Mouse (Mus musculus): ENCODE results near the gene Rrp9. TPM values are rescaled to one million over a fixed set of nuclear protein-coding genes. Genes with fewer than 3 reads are reported as not detected.

Rrp9 gene
- polyA plus RNA-seq (2017; shearing (Covaris generic)) = 10 to 100 TPM; 23.1 to 33.9 TPM

DNA sequence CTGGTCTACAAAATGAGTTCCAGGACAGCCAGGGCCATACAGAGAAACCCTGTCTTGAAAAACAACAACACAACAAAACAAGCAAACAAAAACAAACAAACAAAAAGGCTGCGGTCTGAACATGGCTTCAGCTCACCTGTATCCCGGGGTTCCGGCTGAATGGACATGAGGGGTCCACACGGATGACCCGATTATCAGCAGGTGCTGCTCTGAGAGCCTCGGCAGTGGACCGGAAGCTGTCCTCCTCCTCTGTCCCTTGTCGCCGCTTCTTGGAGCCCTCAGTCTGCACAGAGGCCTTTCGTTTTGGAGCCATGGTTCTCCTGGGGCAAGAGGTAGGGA, at the start of gene Rrp9:
TSS of gene Rrp9 (plus strand) at position 301 of the 339 bp plus-strand sequence.
- no peak for ATAC-seq

DNA sequence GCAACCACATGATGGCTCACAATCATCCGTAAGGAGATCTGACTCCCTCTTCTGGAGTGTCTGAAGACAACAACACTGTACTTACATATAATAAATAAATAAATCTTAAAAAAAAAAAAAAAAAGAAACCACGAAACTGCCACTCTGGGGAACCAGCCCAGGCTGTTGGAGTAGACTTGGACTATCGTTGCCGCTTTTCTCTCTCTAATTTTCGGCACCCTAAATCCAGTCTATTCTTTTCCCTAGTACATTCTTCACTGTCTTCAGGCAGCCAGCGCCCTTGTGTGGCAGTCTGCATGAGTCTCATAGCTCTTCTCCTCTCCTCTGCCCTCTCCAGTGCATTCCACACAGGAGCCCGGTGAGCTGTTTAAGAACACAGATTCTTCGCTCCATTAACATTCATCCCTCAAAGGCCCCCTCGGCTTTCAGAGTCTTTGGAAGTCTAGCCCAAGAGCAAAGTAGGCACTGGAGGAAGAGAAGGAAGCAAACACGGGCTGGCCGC, 47.0 kb upstream of the Rrp9 start:
- peak; percentile 10 for ATAC-seq

DNA sequence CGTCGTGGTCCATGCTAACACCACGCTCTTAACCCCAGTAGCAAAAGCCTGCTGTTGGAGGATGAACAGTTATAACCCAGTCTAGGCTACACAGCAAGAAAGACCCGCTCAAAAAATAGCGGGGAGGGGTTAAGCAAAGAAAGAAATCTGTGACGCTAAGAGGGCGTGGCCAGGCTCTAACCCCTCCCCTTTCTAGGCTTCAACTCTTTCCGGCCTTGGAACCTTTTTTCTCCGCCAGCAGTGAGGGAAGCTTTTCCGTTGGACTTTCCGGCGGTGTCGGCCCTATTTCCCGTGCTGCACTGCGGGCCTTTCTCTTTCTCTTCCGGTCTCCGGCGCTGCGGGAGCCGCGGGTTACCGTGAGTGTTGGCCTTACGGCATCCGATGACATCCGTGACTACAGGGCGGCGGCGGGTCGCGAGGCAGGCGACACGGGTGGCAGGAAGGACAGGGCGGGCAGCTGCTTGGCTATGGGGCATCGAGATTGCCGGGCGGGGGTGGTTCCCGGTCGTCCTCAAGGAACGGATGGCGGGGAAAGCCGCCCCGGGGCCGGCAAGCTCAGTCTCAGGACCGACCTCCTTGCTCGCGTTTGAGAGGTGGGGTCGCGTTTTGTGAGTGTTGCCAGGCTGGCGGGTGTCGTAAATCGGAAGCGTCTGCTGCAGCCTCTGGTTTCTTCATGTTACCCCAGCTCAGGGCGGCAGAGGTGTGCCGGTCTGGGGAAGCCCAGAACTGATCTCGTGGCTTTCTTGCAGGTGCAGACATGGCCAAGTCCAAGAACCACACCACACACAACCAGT, 46.3 kb upstream of the Rrp9 start, which contains the start of gene Rpl29:
TSS of gene Rpl29 (plus strand) at position 234 of the 794 bp plus-strand sequence.
- peak; percentile 93 for ATAC-seq

DNA sequence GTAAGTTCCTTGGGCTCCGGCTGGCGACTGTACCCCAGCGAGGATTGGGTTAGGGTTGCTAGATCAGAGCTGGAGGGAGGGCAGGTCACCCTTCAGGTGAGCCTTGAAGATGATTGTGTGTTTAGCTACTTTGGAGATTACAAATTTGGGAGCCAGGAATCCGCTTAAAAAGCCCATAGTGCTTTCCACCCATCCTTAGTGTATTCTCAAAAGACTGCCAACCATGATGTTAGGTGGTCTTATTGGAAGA, 45.8 kb upstream of the Rrp9 start:
- ATAC-seq = no peak

DNA sequence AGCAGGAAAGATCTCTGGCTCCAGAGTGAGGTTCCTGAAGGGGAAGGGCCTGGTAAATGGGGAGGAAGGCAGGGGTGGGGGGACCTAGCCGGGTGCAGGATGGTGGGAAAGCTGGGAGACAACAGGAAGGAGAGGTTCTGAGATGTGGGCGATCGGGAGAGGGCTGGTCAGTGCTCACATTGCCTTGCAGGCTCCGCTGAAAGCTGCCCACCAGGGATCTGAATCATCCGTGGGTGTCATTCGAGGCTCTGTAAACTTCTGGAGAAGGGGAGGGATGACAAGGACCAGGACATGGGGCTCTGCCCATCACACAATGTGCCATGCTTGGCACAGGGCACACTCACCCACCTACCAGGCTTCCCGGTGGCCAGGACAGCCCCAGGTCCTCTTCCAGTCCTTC, 42.4 kb upstream of the Rrp9 start:
- ATAC-seq = no peak

DNA sequence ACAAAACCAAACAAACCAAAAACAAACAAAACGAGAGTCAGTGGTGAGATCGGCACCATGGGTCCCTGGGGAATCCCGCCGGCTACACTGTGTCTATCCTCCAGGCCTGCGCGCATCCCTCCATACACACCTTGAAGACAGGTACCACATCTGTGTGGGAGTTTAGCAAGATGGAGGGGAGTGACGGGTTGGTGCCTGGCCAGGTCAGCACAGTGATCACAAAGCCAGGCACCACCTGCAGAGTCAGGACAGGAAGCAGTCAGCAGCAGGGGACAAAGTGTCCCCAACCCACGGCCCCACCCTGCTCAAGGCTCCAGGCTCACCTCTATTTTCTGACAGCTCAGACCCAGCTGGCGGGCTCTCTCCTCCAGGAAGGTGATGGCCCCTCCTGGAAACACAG, 39.2 kb upstream of the Rrp9 start:
- ATAC-seq = no peak

DNA sequence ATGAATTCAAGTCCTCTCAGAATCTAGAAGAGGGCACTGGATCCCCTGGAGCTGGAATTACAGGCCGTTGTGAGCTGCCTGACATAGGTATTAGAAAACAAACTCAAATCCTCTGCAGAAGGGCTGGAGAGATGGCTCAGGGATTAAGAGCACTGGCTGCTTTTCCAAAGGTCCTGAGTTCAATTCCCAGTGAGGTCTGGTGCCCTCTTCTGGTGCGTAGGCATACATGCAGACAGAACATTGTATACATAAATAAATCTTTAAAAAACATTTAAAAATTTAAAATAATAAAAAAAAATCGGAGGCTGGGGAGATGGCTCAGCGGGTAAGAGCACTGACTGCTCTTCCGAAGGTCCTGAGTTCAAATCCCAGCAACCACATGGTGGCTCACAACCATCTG, 33.1 kb upstream of the Rrp9 start:
- no peak for ATAC-seq

DNA sequence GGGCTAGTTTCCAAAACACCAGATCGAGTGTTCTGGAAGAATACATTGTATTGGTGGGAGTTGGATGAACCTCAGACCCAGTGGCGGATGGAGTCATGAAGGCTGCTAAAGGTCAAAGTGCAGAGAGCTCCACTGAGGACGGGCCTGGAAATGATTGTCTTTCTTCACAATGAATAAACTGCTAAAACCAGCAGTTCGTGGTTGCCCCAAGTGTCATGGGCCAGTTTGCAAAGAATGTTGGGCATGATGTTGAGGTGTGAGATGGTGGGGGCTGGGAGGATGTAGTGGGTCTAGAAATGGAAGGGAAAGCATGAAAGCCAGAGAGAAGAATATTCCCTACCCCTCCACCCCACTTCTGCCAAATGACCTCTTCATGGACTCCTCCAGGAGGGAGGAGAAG, 30.9 kb upstream of the Rrp9 start:
- no peak for ATAC-seq

DNA sequence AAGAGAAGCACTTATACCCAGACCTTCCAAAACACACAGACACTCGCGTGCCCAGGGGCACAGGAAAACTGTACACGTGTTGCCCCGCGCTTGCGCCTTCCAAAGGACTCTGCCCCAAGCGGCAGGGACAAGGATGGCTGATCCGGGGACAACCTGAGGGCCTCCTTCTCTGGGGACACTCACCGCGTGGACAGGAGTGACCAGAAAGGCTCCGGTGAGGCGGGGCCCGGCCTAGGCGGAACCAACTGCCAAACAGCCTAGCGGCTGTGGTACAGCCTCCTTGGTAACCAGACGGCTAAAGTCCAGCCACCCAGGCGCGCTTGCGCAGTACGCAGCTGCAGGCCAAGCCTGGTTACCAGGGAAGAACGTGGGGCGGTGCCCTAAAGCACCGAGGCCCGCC, 28.4 kb upstream of the Rrp9 start, which contains the start of the genes Abhd14b and Abhd14a:
TSS of gene Abhd14b (plus strand) at position 112 of the 400 bp plus-strand sequence.
TSS of gene Abhd14a (minus strand) at position 331 of the 400 bp plus-strand sequence.
- ATAC-seq = peak; percentile 45

DNA sequence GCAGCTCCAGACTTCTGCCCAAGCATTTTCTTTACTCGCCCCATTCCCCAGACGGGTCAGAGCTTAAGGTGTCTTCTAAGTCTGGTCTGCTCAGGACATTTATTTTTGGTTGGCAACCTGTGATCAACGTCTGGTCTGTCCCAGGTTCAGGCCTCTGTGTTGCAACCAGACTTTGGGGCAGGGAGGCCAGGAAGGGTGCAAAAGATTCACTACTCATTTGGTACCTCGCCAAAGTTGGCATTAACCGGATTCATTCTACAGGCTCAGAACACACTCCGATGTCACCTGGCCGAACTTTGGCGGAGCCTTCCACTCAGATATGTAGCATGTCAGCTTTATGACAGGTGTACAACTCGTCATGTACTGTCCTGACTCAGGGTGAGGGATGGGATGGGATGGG, 27.8 kb upstream of the Rrp9 start:
- no peak for ATAC-seq

DNA sequence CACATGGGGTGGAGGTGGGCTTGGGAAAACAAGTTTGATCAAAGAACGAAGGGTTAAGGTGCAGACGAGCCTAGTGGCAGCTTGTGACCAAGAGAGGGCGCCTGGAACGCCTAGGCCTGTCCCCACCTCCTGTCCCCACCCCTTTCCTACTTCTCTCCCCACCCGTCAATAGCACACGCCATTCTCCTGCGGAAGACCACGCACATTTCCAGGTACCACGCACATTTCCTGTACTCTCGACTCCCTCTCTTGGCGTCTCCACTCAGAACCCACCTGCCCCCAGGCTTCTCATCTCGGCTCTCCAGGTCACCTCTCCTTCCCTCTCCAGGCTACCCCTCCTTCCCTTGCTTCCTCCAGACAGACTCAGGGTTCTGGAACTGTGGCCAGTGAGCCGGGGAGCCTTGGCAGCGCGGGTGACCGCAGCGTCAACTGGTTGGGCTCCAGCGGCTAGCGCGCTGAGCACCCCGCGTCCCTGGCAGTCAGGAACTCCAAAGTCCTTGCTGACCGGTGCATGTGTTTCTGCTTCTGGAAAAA, 27.2 kb upstream of the Rrp9 start:
- peak; percentile 84 for ATAC-seq

DNA sequence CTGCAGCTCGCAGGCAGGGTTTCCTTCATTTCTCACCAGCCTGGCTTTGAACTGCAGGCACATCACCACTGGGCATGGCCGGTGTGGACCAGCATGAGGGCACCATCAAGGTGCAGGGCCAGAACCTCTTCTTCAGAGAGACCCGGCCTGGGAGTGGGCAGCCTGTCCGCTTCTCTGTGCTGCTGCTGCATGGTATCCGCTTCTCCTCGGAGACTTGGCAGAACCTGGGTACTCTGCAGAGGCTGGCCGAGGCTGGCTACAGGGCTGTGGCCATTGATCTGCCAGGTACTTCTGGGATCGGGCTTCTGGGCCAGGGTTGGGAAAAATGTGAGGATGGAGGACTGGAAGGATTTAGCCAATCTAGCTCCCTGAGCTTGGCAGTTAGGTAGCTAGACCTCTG, 25.8 kb upstream of the Rrp9 start:
- ATAC-seq = no peak

DNA sequence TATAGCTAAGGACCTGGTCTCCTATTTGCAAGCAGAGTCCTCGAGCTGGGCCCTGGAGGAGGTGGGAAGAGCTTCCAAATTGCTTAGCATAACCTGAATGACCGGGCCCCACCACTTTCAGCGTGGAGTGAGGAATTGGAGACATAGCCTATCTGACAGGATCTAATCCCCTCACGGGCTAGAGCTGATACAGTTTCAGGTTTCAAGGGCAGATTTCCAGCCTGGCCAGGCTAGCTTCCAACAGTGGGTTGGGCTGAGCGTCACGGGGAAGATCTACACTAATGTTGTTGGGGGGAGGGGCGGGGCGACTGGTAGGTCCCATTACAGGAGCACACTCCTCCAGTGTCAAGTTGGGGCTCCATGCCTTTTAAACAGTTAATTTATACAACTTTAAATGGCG, 25.1 kb upstream of the Rrp9 start:
- no peak for ATAC-seq

DNA sequence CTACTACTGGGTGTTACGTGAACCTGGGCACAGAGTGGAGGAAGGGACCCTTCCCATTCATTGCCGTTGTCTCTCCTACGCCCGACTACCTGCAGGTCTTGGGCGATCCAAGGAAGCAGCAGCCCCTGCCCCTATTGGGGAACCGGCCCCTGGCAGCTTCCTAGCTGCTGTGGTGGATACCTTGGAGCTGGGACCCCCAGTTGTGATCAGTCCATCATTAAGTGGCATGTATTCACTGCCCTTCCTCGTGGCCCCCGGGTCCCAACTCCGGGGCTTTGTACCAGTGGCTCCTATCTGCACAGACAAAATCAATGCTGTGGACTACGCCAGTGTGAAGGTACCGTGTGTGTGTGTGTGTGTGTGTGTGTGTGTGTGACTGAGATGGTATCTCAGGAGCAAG, 24.5 kb upstream of the Rrp9 start:
- ATAC-seq = no peak

DNA sequence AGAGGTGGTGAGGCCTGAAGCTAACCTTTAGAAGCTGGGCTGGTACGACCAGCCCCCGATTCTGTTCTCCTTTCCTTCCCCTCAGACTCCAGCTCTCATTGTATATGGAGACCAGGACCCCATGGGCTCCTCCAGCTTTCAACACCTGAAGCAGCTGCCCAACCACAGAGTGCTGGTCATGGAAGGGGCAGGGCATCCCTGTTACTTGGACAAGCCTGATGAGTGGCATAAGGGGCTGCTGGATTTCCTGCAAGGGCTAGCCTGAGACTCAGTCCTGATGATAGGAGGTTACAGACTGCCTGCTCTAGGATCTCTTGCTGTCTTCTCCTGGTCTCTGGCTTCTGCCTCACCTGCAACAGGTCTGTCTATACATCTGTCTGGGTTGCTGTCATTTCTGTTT, 23.9 kb upstream of the Rrp9 start:
- ATAC-seq = no peak

DNA sequence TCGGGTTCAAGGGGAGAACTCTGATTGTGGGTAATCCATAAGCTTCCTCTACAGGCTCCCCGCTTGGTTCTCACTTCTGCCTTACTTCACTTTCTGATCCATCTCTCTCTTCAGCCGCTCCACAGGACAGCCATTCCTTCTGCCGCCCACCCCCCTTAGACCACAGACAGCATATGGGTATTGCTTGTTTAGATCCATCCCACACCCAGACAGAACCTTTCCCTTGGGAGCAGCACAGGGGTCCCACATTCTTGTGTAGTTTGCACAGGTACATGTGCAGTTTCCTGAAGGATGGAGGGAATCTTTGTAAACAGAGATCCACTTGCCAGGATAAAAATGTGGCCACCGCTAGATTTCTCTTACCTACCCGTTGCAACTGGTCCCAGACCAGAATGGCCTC, 23.4 kb upstream of the Rrp9 start:
- ATAC-seq = no peak

DNA sequence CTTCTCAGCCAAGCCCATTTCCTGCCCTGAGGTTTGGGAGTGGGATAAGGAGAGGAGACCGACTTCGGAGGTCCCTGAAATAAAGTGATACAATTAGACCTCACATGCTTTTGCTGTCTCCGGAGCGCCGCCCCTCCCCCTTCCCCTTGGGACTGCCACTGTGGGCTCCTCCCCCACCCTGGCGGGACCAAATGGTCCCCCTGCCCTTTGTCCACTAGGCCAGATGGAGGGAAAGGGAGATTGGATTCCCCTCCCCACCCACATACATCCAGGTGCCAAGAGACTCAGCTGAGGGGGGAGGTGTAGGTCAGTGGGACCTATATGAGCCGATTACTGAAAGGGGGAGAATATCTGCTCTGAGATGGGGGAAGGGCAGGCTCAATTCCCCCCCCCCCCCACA, 22.9 kb upstream of the Rrp9 start:
- ATAC-seq = no peak

DNA sequence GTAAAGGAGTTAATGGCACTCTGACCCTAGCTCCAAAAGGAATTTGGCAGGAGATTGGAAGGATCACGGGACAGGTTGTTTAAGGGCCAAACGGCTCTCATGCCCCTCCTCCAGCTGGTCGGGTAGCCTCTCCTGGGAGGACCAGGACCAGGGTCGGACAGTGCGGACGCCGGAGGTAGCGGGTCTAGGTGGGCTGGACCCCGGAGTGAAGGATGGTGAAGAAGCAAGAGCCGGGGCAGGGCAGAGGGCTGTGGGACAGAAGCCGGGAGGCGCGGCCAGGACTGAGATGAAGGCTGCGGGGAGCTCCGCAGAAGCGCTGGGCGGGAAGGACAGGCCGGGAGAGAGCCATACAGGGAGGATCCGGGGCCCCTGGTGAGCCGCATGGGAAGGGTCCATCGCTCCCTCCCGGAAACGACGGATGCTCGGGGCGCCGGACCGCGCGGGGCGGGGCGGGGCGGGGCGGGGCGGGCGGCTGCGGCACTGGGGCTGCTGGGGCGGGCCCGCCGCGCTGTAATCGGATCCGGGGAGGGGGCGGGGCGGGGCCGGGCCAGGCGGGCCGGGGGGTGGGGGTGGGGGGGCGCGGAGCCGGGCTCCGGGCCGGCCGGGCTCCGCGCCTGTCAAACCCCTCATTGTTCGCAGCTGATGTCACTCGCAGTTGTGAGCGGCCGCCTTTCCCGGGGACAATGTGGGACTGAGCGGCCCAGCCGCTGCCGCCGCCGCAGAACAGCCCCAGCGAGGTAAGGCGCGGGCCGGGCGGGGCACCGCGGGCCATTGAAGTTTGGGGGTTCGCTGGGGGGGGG, 22.3 kb upstream of the Rrp9 start, which contains the start of gene Pcbp4:
TSS of gene Pcbp4 (plus strand) at position 21 of the 800 bp plus-strand sequence.
- ATAC-seq = peak; percentile 69

DNA sequence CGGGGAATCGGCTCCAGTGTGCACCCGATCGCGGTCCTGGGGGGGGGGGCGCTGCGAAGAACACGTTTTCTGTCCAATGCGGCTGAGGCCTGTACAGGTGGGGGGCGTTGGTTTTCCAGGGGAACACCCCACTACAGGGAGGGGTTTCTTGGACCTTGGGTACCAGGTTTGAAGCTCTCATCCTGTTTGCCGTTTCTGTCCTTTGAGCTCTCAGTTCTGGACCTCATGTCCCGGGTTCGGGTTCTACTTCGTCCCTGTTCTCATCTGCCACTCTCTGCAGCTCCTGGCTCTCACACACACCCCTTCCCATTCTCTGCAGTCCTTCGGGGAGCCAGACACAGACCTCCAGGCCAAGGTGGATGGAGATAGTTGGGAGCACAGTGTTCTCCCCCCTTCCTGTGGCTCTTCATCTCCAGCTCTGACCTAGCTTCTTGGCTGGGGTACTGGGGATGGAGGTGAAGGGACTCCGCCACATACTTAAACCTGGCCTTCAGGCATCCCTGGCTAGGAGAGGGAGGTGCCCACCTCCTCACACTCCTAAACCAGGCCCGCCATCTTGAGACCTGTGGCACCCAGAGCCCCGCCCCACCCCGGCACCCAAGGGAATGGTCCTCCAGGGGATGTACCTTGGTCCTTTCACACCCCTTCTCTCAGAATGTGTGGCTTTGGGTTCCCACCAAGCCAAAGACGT, 21.5 kb upstream of the Rrp9 start:
- no peak for ATAC-seq

DNA sequence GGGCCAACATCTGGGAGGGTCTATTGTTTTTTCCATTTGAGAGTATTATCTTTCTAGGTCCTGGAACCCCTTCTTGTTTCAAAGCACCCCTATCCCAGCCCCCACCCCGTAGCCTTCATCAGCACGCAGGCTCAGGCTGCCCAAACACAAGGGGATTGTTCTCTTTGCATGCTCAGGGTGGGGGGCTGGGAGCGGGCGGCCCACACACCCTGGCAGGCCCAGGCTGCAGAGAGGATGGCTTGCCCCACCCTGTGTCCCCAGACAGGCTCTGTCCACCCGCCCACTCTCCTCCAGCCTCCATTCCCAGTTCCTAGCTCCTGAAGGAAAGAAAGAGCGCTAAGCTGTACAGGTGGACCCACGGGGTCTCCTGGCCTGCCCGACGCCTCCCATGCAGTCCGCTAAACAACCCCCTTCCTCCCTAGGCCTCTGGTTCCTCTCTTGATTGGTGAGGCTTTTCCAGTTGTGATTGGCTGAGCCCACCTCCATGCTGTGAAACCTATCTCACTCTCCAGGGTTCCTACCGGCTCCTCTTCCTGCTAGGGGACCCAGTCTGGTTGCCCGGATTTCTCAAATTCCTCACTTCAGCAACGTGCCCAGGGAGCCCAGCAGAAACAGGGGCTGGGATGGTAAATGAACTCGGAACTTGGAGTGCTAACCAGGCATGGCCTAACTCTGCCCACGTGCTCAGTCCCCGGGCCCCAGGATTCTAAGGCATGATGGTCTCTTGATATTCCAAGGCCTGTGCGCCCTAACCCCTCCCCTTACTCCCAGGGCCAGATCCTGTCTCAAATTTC, 20.7 kb upstream of the Rrp9 start:
- no peak for ATAC-seq

DNA sequence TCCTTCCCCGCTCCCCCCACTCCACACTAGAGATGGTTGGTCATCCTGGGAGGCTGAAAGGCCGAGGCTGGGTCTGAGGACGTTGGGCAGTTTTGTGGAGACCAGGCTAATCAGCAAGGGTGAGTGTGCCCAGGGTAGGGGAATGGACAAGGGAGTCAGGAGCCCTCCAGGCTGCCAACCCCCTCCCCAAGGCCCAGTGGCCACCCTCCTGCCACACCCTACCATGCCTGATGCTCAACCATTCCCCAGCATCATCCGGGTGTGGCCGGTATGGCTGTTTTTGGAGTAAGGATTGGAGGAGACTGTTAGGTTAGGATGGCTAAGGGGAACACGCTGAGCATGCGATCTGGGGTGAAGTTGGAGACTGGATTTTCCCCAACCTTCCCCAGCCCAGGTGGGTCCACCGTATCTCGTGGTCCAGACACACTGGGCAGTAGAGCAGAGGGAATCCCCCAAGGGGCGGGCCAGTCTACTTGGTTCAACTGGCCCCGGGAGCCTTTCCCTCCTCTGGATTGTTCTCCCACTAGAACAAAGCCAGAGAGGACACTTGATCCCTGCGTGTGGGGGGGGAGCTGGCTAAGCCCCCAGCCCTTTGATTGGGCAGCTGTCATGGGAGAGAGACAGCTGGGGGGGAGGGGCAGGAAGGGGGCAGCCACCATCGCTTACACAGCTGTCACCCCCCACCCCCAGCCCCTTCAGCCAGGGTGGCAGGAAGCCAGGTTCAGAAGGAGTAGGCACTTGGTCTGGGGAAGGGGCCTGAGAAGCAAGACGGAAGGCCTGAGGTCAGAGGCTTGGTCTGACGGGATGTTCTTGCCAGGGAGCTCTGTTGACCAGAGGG, 19.2 kb upstream of the Rrp9 start:
- no peak for ATAC-seq

Data from activated CD4-positive, CD25-positive, alpha-beta regulatory T cell, adult 4 months (primary cell).